Mouse (Mus musculus): ENCODE measurements around the gene Pnmal1. TPM values are rescaled to one million over a fixed set of nuclear protein-coding genes. Genes with fewer than 3 reads are reported as not detected.

Pnmal1 gene
- not detected in 2 replicates for polyA plus RNA-seq (2012; ENCODE audit: insufficient read depth, low replicate concordance)

- Histone ChIP-seq H3K9me3 (no peaks in the 10 kb centered on the region), H3K4me1 (peaks cover 28% of the 10 kb centered on the region), H3K4me3 (replicated peaks) (no peak within 1 kb of the TSS), H3K27me3 (replicated peaks) (peaks cover 37% of the 10 kb centered on the region), H3K36me3 (replicated peaks; ENCODE audit: low read length) (no peaks in the 10 kb centered on the region)
- TF ChIP-seq FLI1 (IDR thresholded peaks at IDR 0.05; ENCODE audit: low read length): no peak
Observed at GRCm38 (mm10) chr7:16959539-16960187, at the start of gene Pnmal1. Gene Pnmal1 (plus strand): TSS chr7:16959679.

- H3K4me3 ChIP-seq (replicated peaks): peak overlapping the region; percentile 94
- TF ChIP-seq GATA1 (IDR thresholded peaks at IDR 0.05; ENCODE audit: borderline replicate concordance, low read length): no peak
- TF ChIP-seq FLI1 (IDR thresholded peaks at IDR 0.05; ENCODE audit: low read length): no peak
- no peaks in the 10 kb centered on the region for H3K27me3 ChIP-seq (replicated peaks)
- H3K9me3 ChIP-seq: no peaks in the 10 kb centered on the region
- peaks cover 100% of the 10 kb centered on the region for H3K4me1 ChIP-seq
- peaks cover 82% of the 10 kb centered on the region for H3K36me3 ChIP-seq (replicated peaks; ENCODE audit: low read length)
Observed at GRCm38 (mm10) chr7:16909909-16910308, 49.6 kb upstream of the Pnmal1 start.

GRCm38 (mm10) chr7:16911904-16912303 is 47.6 kb upstream of the Pnmal1 start:
- Histone ChIP-seq H3K36me3 (replicated peaks; ENCODE audit: low read length) (peaks cover 98% of the 10 kb centered on the region), H3K9me3 (no peaks in the 10 kb centered on the region), H3K4me3 (replicated peaks) (peak overlapping the region; percentile 23), H3K27me3 (replicated peaks) (no peaks in the 10 kb centered on the region), H3K4me1 (peaks cover 92% of the 10 kb centered on the region)
- TF ChIP-seq GATA1 (IDR thresholded peaks at IDR 0.05; ENCODE audit: borderline replicate concordance, low read length): no peak
- no peak for TF ChIP-seq FLI1 (IDR thresholded peaks at IDR 0.05; ENCODE audit: low read length)

GRCm38 (mm10) chr7:16912360-16912759 is 47.1 kb upstream of the Pnmal1 start:
- peaks cover 90% of the 10 kb centered on the region for H3K4me1 ChIP-seq
- H3K4me3 ChIP-seq (replicated peaks): no peak overlapping the region
- H3K9me3 ChIP-seq: no peaks in the 10 kb centered on the region
- no peak for TF ChIP-seq GATA1 (IDR thresholded peaks at IDR 0.05; ENCODE audit: borderline replicate concordance, low read length)
- peaks cover 98% of the 10 kb centered on the region for H3K36me3 ChIP-seq (replicated peaks; ENCODE audit: low read length)
- H3K27me3 ChIP-seq (replicated peaks): no peaks in the 10 kb centered on the region

DNA sequence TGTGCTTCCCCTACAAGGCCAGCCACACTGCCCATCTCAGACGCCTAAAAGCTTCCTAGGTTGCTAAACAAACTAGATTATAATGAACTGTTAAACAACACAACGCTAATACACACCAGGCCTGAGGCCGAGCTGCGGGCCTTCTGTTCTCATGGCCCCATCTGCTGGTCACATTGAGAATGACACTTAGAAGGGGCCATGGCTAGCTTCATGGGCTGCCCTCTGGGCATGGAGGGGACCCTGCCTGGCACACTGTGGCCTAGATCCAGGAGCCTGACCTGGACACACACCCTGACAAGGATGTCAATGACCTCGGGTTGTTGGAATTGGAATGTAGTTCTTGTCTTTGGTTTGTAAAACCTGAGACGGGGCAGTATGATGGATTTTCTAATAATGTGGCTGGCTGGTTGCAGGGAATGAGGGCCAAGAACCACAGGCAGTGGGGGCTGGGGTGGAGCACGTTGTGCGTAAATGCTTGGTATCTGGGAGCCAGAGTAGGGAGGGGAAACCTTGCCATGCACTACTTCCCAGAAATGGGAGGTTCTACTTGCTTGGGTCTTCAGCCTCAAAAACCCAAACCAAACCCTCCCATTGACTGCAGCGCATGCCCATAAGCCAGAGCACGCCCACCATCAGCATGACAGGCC is 45.5 kb upstream of the Pnmal1 start:
- H3K36me3 ChIP-seq (replicated peaks; ENCODE audit: low read length): peaks cover 98% of the 10 kb centered on the region
- peak overlapping the region; percentile 62 for H3K4me3 ChIP-seq (replicated peaks)
- peaks cover 88% of the 10 kb centered on the region for H3K4me1 ChIP-seq
- no peaks in the 10 kb centered on the region for H3K9me3 ChIP-seq
- no peak for TF ChIP-seq GATA1 (IDR thresholded peaks at IDR 0.05; ENCODE audit: borderline replicate concordance, low read length)
- H3K27me3 ChIP-seq (replicated peaks): no peaks in the 10 kb centered on the region

DNA sequence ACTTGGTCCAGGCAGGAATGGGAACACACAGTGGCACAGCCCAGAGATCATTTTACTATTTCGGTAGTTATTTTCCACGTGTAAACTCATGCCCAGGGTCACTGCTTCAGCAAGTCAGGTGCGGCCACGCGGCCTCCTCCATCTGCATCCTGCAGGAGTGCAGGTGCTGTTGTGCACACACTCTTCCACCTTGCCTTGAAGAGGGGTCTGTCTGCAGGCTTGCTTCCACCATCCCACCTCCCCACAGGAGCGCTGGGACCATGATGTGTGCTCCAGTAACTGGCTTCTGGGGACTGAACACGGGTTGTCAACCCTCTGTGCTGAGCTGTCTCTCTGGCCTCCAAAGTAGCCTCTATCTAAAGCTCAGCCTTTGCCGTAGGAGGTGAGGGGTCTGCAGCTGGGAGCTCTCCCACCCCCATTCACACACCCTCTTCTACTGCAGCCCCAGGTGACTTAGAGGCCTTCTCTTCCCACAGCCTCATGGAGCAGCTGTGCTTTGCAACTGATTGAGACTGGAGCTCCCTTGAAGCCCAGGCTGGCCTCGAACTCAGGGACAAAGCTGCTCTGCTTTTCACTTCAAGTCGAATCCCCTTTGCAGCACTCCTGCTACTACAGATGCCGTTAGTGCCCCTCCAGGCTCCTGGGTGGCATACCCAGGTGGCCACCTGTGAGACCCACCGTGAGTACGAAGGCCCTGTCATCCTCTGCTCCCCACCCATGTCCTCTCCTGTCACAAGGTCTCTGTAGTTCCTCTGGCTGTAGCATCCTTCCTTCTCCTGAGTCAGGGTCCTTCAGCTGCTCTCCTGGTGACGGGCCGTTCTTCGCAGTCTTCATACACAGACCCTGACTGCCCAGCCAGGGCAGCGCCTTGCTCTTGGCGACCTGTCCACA is 44.8 kb upstream of the Pnmal1 start:
- TF ChIP-seq GATA1 (IDR thresholded peaks at IDR 0.05; ENCODE audit: borderline replicate concordance, low read length) (no peak), FLI1 (IDR thresholded peaks at IDR 0.05; ENCODE audit: low read length) (no peak)
- Histone ChIP-seq H3K4me1 (peaks cover 88% of the 10 kb centered on the region), H3K36me3 (replicated peaks; ENCODE audit: low read length) (peaks cover 98% of the 10 kb centered on the region), H3K27me3 (replicated peaks) (no peaks in the 10 kb centered on the region), H3K4me3 (replicated peaks) (no peak overlapping the region), H3K9me3 (no peaks in the 10 kb centered on the region)

DNA sequence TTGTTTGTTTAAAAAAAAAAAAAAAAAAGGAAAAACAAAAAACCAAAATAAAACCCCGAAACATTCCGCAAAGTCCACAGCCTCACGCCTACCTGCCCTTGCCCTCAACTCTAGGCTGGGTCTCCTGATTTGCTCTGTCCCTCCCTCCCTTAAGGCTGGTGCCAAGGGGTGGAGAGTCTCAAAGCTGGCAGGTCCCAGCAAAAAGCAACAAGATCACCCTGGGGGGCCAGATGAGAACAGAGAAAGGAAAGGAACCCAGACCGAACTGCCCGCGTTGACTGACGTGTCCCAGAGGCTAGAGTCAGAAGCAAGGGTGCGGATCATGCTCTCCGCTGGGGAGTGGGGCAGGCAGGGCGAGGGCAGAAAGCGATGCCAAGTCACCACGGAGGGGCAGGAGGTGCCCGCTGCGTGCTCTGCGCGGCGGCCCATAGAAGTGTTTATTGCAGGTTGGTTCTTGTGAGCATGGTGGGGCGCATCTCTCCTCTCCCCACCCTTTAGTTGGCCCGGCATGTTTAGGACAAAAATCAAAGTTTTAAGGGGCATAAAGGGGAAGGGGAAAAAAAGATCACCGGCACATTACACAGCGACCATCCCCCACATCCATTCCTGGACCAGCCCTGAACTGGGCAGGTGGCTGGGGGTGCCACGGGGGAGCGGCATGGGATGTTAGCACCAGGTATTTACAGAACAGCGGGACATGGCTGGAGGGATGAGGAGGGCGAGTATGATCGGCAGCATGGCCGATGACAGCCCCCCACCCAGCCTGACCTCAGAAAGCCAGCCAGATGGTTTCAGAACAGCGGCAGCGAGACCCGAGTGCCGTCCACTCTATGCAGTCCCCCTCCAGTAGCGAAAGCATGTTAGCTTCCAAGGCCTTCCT is 43.8 kb upstream of the Pnmal1 start:
- no peaks in the 10 kb centered on the region for H3K27me3 ChIP-seq (replicated peaks)
- no peaks in the 10 kb centered on the region for H3K9me3 ChIP-seq
- H3K4me1 ChIP-seq: peaks cover 88% of the 10 kb centered on the region
- H3K4me3 ChIP-seq (replicated peaks): no peak overlapping the region
- TF ChIP-seq GATA1 (IDR thresholded peaks at IDR 0.05; ENCODE audit: borderline replicate concordance, low read length): no peak
- no peak for TF ChIP-seq FLI1 (IDR thresholded peaks at IDR 0.05; ENCODE audit: low read length)
- peaks cover 97% of the 10 kb centered on the region for H3K36me3 ChIP-seq (replicated peaks; ENCODE audit: low read length)

- Histone ChIP-seq H3K27me3 (replicated peaks) (no peaks in the 10 kb centered on the region), H3K9me3 (no peaks in the 10 kb centered on the region), H3K4me1 (peaks cover 88% of the 10 kb centered on the region), H3K4me3 (replicated peaks) (no peak overlapping the region), H3K36me3 (replicated peaks; ENCODE audit: low read length) (peaks cover 97% of the 10 kb centered on the region)
- no peak for TF ChIP-seq FLI1 (IDR thresholded peaks at IDR 0.05; ENCODE audit: low read length)
- TF ChIP-seq GATA1 (IDR thresholded peaks at IDR 0.05; ENCODE audit: borderline replicate concordance, low read length): no peak
Observed at GRCm38 (mm10) chr7:16916342-16917265, 42.9 kb upstream of the Pnmal1 start.
